Mouse (Mus musculus) forebrain, embryonic 14.5 days (tissue): Measurements from ENCODE around the gene Slc35b2. TPM values are rescaled to one million over a fixed set of nuclear protein-coding genes. Genes with fewer than 3 reads are reported as not detected.
A peak's percentile ranks its signal among the peaks of the same experiment; 100 is the strongest.

ENCODE experiments used
- ATAC-seq: fragments of 200-750 bp; cut with Nextera tagmentation; 2 replicates; pipeline ENCODE4 v1.8.0; 2017; ENCODE audit warnings: mild to moderate bottlenecking, moderate library complexity
- DNase-seq: peaks from one replicate; pipeline ENCODE4 v3.0.0-alpha.2; 2015; ENCODE audit warnings: low spot score
- H3K27ac ChIP-seq: fragments of 300-500 bp; sonication (generic); 2 replicates; pipeline ENCODE4 v1.5.1; 2014; ENCODE audit warnings: low read depth, mild to moderate bottlenecking, control low read depth, low read length, moderate library complexity
- H3K27me3 ChIP-seq: fragments of 300-500 bp; sonication (generic); replicated peaks from 2 replicates; pipeline ENCODE4 v1.6.1; 2014; ENCODE audit warnings: low read length, control low read depth, mixed read lengths; ENCODE audit not compliant: control insufficient read depth, insufficient read depth
- H3K36me3 ChIP-seq: fragments of 300-500 bp; sonication (generic); 2 replicates; pipeline ENCODE4 v1.6.1; 2014; ENCODE audit warnings: low read length, control low read depth; ENCODE audit not compliant: control insufficient read depth, insufficient read depth
- H3K4me1 ChIP-seq: fragments of 300-500 bp; sonication (generic); 2 replicates; pipeline ENCODE4 v1.6.1; 2014; ENCODE audit warnings: antibody characterized with exemption, low read length, control low read depth; ENCODE audit not compliant: control insufficient read depth, insufficient read depth
- H3K4me2 ChIP-seq: fragments of 300-500 bp; sonication (generic); 2 replicates; pipeline ENCODE4 v1.6.1; 2014; ENCODE audit warnings: mild to moderate bottlenecking, control low read depth, low read length
- H3K4me3 ChIP-seq: fragments of 300-500 bp; sonication (generic); 2 replicates; pipeline ENCODE4 v1.5.1; 2014; ENCODE audit warnings: low read depth, low read length, control low read depth
- H3K9ac ChIP-seq: fragments of 300-500 bp; sonication (generic); 2 replicates; pipeline ENCODE4 v1.6.1; 2014; ENCODE audit warnings: mild to moderate bottlenecking, low read length, control low read depth, moderate library complexity
- H3K9me3 ChIP-seq: fragments of 300-500 bp; sonication (generic); replicated peaks from 2 replicates; pipeline ENCODE4 v1.6.1; 2016; ENCODE audit warnings: low read length, control low read depth, mixed read lengths; ENCODE audit not compliant: control insufficient read depth
- WGBS: fragments of 180-500 bp; shearing (Covaris S2); extraction: QIAGEN DNeasy Blood & Tissue Kit; methylation state at CpG from one replicate; pipeline ENCODE4 v1.1.7; 2014; 5-methylcytosine and 5-hydroxymethylcytosine counted together
- polyA plus RNA-seq: library from polyadenylated mRNA; unstranded; fragments of >200 nt; fragmentation: Nextera tagmentation; extraction: Ambion mirVana; gene quantifications from 2 replicates; pipeline ENCODE4 v1.2.1, GENCODE M21; 2014

Slc35b2 gene
- polyA plus RNA-seq, 1 experiment from 2014 or later, result 102 TPM

DNA sequence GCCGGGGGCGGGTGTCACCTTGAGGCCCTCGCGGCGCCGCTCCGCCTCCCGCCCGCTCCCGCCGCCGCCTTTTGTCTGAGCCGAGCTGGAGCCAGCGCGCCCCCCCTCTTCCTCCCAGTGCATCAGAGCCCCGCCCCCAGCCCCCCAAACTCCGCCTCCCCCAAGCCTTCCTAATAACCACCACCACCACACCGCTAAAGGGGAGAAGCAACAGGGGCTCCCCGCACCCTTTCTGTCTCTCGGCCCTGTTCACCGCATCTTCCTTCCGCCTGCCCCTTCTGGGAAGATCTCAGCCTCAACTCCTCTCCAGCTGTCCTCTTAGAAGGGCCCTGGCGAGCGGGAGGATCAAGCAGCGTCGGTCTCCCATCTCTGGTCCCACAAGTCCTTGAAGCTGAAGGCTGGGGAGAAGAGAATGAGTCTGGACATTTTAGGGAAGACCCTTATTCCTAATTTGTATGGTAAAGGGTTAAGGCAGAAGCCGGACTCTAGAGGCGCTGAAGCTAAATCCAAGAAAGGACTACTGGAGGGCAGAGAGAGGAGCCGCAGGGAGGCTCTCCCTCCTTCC lies 14.0 kb upstream of the Slc35b2 start, which contains the start of gene Tmem151b:
Gene Tmem151b (minus strand): TSS at position 61 of the 565 bp plus-strand sequence.
- Histone ChIP-seq H3K4me3 (peak within 1 kb of the TSS; percentile 88), H3K4me2 (peak within 1 kb of the TSS; percentile 63), H3K9ac (peak within 1 kb of the TSS; percentile 98), H3K27ac (peak within 1 kb of the TSS; percentile 95), H3K36me3 (peaks cover 24% of the 10 kb centered on the region), H3K4me1 (peaks cover 20% of the 10 kb centered on the region), H3K9me3 (no peaks in the 10 kb centered on the region), H3K27me3 (peaks cover 24% of the 10 kb centered on the region)
- under 1% methylated on average over 11 of the region's 29 CpGs for WGBS
- ATAC-seq (peak; percentile 71), DNase-seq (peak; percentile 84)

DNA sequence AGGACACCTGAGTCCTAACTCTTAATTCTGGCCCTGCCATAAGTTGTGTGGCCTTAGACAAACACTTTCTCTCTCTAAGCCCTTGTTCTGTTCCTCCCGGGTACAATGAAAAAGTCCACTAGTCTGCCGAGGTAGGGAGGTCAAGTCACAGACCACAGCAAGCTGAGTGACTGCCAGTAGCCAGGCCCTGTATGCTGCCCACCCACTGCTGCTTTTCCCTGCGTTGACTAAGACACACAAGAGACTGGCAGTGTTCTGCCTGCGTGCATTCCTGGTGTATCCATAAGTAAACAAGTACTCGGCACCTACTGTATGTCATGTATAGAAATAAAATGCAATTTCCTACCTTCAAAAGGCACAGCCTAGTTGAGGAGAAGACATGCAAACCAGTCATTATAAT lies 13.4 kb upstream of the Slc35b2 start:
- peaks cover 14% of the 10 kb centered on the region for H3K4me1 ChIP-seq
- 33% methylated on average over 5 of the region's 5 CpGs for WGBS
- H3K4me3 ChIP-seq, result peak overlapping the region; percentile 88

DNA sequence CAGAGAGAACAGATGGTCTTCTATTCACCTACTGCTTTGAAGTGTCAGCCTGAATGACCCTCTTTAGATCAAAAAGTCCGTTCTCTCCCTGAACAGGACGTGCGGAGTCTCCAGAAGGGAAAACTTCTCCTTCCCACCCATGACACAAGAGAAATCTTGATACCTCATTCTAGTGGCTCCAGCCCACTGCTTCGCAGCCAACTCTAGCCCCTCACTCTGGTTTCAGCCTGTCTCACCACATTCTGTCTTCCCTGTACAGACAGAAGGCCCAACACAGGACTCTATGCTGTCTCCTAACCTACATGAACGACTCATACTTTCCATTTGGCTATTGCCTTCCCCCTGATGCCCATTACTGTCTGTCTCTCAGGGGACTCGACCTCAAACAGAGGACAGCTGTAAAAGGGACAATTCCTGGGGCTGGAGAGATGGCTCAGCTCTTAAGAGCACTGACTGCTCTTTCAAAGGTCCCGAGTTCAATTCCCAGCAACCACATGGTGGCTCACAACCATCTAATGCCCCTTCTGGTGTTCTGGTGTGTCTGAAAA lies 12.4 kb upstream of the Slc35b2 start:
- Histone ChIP-seq H3K4me3 (no peak overlapping the region), H3K9me3 (no peaks in the 10 kb centered on the region), H3K27me3 (peaks cover 9% of the 10 kb centered on the region), H3K9ac (no peak overlapping the region), H3K36me3 (peaks cover 8% of the 10 kb centered on the region), H3K4me2 (no peak overlapping the region), H3K27ac (no peak overlapping the region), H3K4me1 (peaks cover 7% of the 10 kb centered on the region; the same call in 1 of the 2 replicates)
- WGBS, result 49% methylated on average over 7 of the region's 7 CpGs
- ATAC-seq, result no peak
- no peak for DNase-seq

More for the DNA sequence above, 13.4 kb upstream of the Slc35b2 start:
- ATAC-seq (no peak), DNase-seq (no peak)
- peak overlapping the region; percentile 63; the same call in 1 of the 2 replicates for H3K4me2 ChIP-seq
- peaks cover 19% of the 10 kb centered on the region for H3K36me3 ChIP-seq
- no peak overlapping the region for H3K9ac ChIP-seq
- H3K27ac ChIP-seq, result no peak overlapping the region
- H3K9me3 ChIP-seq, result no peaks in the 10 kb centered on the region
- peaks cover 19% of the 10 kb centered on the region for H3K27me3 ChIP-seq

DNA sequence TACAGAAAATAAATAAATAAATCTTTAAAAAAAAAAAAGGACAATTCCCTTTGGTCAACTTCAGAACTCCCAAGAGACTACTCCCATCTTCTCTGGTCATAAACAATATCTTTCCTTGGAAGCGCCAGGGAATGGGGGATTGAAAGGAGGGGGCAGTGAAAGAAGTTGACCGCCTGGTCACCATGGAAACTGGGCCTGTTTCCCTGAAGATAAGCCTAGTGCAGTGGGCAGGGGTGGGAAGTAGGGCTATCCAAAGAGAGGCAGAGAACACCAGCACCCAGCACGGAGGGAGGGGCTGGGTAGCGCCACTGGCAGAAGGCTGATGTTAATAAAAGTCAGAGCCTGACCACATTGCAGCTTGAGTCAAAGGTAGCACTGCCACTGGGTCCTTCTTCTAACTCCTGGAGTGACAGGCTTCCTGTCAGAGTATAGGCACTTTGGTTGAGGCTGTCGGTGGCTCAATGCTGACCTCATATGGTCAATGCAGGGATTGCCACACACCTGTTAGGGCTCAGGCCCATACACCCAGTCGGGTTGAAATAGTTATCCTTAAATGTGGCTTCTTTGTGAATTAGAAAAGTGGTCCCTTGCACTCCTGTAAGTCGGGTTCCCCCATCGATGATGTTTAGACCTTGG lies 11.7 kb upstream of the Slc35b2 start:
- Histone ChIP-seq H3K36me3 (peaks cover 2% of the 10 kb centered on the region; the same call in 1 of the 2 replicates), H3K27ac (no peak overlapping the region), H3K9me3 (no peaks in the 10 kb centered on the region), H3K4me3 (no peak overlapping the region), H3K4me2 (no peak overlapping the region), H3K9ac (no peak overlapping the region), H3K4me1 (peaks cover 7% of the 10 kb centered on the region; the same call in 1 of the 2 replicates), H3K27me3 (peaks cover 8% of the 10 kb centered on the region)
- ATAC-seq (no peak; the same call in 1 of the 2 replicates), DNase-seq (peak; percentile 82)
- 4% methylated on average over 8 of the region's 8 CpGs for WGBS

DNA sequence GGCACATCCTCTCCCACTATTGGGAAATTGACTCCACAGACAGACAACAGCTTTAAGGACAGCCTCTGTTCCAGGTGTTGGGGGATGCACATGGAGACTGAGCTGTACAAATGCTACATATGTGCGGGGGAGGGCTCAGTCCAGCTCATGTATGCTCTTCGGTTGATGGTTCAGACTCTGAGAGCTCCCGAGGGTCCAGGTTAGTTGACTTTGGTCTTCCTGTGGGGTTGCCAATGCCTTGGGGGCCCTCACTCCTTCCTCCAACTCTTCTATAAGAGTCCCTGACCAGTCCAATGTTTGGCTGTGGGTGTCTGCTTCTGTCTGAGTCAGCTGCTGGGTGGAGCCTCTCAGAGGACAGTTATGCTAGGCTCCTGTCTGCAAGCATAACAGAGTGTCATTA lies 10.6 kb upstream of the Slc35b2 start:
- Histone ChIP-seq H3K27ac (no peak overlapping the region), H3K4me2 (no peak overlapping the region), H3K4me1 (peaks cover 4% of the 10 kb centered on the region; the same call in 1 of the 2 replicates), H3K9ac (no peak overlapping the region), H3K27me3 (peaks cover 7% of the 10 kb centered on the region; the same call in 1 of the 2 replicates), H3K4me3 (no peak overlapping the region), H3K9me3 (no peaks in the 10 kb centered on the region), H3K36me3 (no peaks in the 10 kb centered on the region)
- no peak for DNase-seq
- no peak for ATAC-seq
- WGBS, result 87% methylated on average over 3 of the region's 3 CpGs

DNA sequence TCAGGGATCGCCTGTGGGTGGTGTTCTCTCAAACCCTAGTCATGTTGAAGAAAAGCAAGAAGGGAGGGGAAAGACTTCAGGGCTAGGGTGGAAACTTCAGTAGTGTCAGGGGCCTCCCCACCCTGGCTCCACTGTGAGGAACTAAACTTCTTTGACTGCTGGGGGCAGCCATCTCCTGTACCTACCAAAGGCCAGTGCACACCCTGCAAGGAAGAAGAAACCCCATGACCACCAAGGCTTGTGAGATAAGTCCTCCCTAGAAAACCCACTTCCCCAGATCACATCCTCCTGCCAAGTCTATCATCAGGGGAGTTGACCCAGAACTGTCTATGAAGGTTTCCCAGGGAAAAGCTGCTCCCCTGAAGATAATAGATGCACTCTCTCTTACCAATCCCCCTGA lies 9.3 kb upstream of the Slc35b2 start:
- H3K27ac ChIP-seq, result no peak overlapping the region
- no peaks in the 10 kb centered on the region for H3K9me3 ChIP-seq
- H3K36me3 ChIP-seq, result no peaks in the 10 kb centered on the region
- no peak for DNase-seq
- no peak for ATAC-seq
- 61% methylated on average over 1 of the region's 1 CpGs for WGBS
- H3K27me3 ChIP-seq, result peaks cover 7% of the 10 kb centered on the region; the same call in 1 of the 2 replicates
- H3K4me1 ChIP-seq, result no peaks in the 10 kb centered on the region; the same call in 1 of the 2 replicates
- H3K4me3 ChIP-seq, result no peak overlapping the region
- no peak overlapping the region for H3K4me2 ChIP-seq
- H3K9ac ChIP-seq, result no peak overlapping the region

DNA sequence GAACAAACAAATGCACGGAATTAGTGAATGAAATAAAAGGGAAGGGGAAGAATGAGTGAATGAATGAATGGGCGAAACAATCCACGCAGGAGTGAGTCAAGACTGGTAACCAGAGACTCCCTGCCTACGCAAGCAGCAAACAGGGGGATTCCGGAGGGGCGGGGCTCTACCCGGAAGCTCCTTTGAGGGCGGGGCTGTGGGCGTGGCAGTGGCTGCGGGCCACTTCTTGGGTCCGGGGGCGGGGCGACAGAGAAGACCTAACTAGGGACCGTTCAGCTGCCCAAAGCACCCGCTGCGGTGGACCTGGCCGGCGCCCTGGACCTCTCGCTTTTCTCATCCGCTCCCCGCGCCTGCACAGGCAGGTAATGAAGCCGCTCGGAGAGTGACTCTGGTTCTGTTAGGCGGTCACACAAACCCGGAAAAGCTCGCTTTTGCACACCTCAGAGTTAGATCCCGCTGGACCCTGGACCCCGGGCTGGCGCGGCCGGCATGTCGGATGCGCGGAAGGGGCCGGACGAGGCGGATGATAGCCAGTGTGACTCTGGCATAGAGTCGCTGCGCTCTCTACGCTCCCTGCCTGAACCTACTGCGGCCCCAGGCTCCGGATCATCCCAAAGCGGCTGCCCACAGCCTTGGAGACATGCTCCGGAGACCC lies 8.1 kb upstream of the Slc35b2 start, which contains the start of gene Nfkbie:
Gene Nfkbie (plus strand): TSS at position 252 of the 655 bp plus-strand sequence.
- DNase-seq (peak; percentile 92), ATAC-seq (peak; percentile 80)
- WGBS, result under 1% methylated on average over 45 of the region's 45 CpGs
- peak within 1 kb of the TSS; percentile 58 for H3K4me3 ChIP-seq
- H3K27me3 ChIP-seq, result peaks cover 7% of the 10 kb centered on the region; the same call in 1 of the 2 replicates
- no peaks in the 10 kb centered on the region for H3K36me3 ChIP-seq
- no peak within 1 kb of the TSS for H3K27ac ChIP-seq
- H3K9ac ChIP-seq, result peak within 1 kb of the TSS; percentile 75
- peak within 1 kb of the TSS; percentile 95 for H3K4me2 ChIP-seq
- no peaks in the 10 kb centered on the region for H3K9me3 ChIP-seq
- H3K4me1 ChIP-seq, result no peaks in the 10 kb centered on the region

DNA sequence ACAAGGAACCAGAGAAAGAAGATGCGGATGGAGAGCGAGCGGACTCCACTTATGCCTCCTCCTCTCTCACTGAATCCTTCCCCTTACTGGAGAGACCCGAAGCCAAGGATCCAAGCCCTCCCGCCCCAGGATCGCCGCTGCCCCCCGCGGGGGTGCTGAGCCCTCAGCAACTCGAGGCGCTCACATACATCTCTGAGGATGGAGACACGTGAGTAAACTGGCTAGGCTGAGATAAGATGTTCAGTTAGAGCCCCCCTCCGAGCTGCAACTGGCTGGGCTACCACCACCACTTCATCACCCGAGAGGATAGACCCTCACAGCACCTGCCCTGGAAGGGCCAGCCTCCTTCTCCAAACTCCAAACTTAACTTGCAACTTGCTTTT lies 7.6 kb upstream of the Slc35b2 start:
- Histone ChIP-seq H3K4me1 (no peaks in the 10 kb centered on the region), H3K9me3 (no peaks in the 10 kb centered on the region), H3K27me3 (peaks cover 7% of the 10 kb centered on the region; the same call in 1 of the 2 replicates), H3K4me2 (peak overlapping the region; percentile 95), H3K27ac (no peak overlapping the region), H3K36me3 (no peaks in the 10 kb centered on the region), H3K9ac (peak overlapping the region; percentile 75), H3K4me3 (peak overlapping the region; percentile 58)
- no peak for ATAC-seq
- 2% methylated on average over 14 of the region's 14 CpGs for WGBS
- no peak for DNase-seq
